Mouse (Mus musculus) embryo, embryonic 11.5 days (tissue): ENCODE data around the gene Plbd2.

Experiments
- DNase-seq: peaks from one replicate; pipeline ENCODE4 v3.0.0-alpha.2; 2012; ENCODE audit warnings: low read depth, low spot score

Gene Plbd2

DNA sequence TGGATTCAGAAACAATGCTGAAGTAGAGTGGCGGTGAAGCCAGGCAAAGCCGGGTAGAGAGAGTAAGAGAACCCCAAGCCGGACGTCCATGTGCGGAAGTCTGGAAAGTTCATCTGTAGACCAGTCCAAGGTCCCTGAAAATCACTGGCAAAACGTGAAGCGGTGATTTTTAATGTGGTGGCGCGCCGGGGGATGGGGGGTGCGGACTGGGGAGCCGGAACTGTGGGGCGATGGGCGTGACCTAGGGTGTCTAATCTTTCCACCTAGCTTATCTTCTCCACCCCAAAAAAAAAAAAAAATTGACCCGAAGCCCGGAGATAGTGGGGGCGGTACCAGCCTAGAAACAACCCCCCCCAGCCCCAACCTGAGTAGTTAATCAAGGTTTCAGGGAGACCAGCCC, 65.9 kb downstream of the Plbd2 start:
- no peak for DNase-seq

GRCm38 (mm10) chr5:120436885-120437495, 66.4 kb downstream of the Plbd2 start:
- no peak for DNase-seq

- no peak for DNase-seq
These were observed 67.5 kb downstream of the Plbd2 start for GRCm38 (mm10) chr5:120435731-120436501.

- DNase-seq: no peak
These were observed 68.3 kb downstream of the Plbd2 start for GRCm38 (mm10) chr5:120435006-120435681.

GRCm38 (mm10) chr5:120434231-120434735, 69.1 kb downstream of the Plbd2 start:
- no peak for DNase-seq
